Comparison of ENCODE assay signal across 35 mouse cellular contexts in the genomic region with DNA sequence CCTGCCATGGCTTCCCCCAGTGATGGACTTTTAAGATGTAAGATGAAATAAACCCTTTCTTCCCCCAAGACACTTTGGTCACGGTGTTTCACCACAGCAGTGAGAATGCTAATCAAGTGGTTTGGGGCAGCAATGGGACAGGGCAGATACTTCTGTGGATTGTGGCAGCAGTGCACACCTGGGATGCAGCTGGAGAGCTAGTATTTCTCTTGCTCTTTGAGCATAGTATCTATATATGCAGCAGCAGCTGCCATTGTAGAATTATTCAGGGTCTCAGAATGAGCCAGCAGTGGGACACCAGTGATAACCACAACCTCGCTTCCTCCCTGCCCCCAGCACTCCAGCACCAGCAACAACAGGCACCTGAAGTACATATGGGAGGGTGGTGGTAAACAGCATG.
"Had no signal": no experiment of that assay in that cellular context is flagged by ENCODE, and none has a peak within 500 bp of the region (broad histone marks: within the 10 kb centered on the region; RNA-seq: fewer than 3 reads in every experiment).

No protein-coding gene starts in this region.

- H3K9me3 ChIP-seq: heart, embryonic 12.5 days; heart, embryonic 13.5 days; heart, embryonic 15.5 days; hindbrain, embryonic 10.5 days; hindbrain, embryonic 12.5 days; hindbrain, embryonic 13.5 days; hindbrain, embryonic 15.5 days; intestine, embryonic 15.5 days; kidney, embryonic 15.5 days had no signal

- ATAC-seq: hindbrain, embryonic 16.5 days; hindbrain, postnatal 0 days; inflammation-experienced regulatory T-cells, adult 6 months; intestine, embryonic 15.5 days; intestine, embryonic 16.5 days; intestine, postnatal 0 days had no signal

- H3K4me3 ChIP-seq: heart, embryonic 10.5 days; heart, embryonic 12.5 days; heart, embryonic 13.5 days; heart, embryonic 15.5 days; hindbrain, embryonic 10.5 days; hindbrain, embryonic 12.5 days; hindbrain, embryonic 13.5 days; hindbrain, embryonic 15.5 days; intestine, embryonic 15.5 days; kidney, embryonic 15.5 days; layer of hippocampus, adult 2 months; left cerebral cortex, adult 2 months had no signal

- H3K4me1 ChIP-seq: heart, embryonic 10.5 days; heart, embryonic 12.5 days; heart, embryonic 15.5 days; hindbrain, embryonic 10.5 days; hindbrain, embryonic 12.5 days; hindbrain, embryonic 13.5 days; hindbrain, embryonic 15.5 days; intestine, embryonic 15.5 days; kidney, embryonic 15.5 days had no signal

- DNase-seq: heart, postnatal 10 days; heart, postnatal 14 days; heart, postnatal 36 days; heart, postnatal 4 days; kidney, adult 11 months; kidney, adult 18-20 months; kidney, adult 2 months; kidney, adult 8-10 months; kidney, adult 9 months; kidney, postnatal 10 days; kidney, postnatal 25 days; kidney, postnatal 36 days; kidney, postnatal 4 days; layer of hippocampus, adult 9-11 months; layer of hippocampus, postnatal 36 days had no signal

- H3K36me3 ChIP-seq: heart, embryonic 10.5 days; heart, embryonic 12.5 days; heart, embryonic 13.5 days; heart, embryonic 15.5 days; hindbrain, embryonic 10.5 days; hindbrain, embryonic 12.5 days; hindbrain, embryonic 13.5 days; hindbrain, embryonic 15.5 days; intestine, embryonic 15.5 days; kidney, embryonic 15.5 days had no signal

- H3K9ac ChIP-seq: heart, embryonic 12.5 days; heart, embryonic 13.5 days; heart, embryonic 15.5 days; hindbrain, embryonic 12.5 days; hindbrain, embryonic 13.5 days; hindbrain, embryonic 14.5 days; hindbrain, embryonic 15.5 days; intestine, embryonic 15.5 days; kidney, embryonic 15.5 days had no signal

- H3K27ac ChIP-seq: heart, embryonic 10.5 days; heart, embryonic 13.5 days; heart, embryonic 15.5 days; hindbrain, embryonic 10.5 days; hindbrain, embryonic 12.5 days; hindbrain, embryonic 13.5 days; hindbrain, embryonic 14.5 days; hindbrain, embryonic 15.5 days; hindbrain, postnatal 0 days; intestine, embryonic 15.5 days; kidney, embryonic 15.5 days; kidney, postnatal 0 days; layer of hippocampus, adult 2 months; left cerebral cortex, adult 2 months had no signal

- H3K27me3 ChIP-seq: heart, embryonic 12.5 days; heart, embryonic 13.5 days; heart, embryonic 15.5 days; hindbrain, embryonic 12.5 days; hindbrain, embryonic 13.5 days; hindbrain, embryonic 15.5 days; intestine, embryonic 15.5 days; kidney, embryonic 15.5 days had no signal

- H3K4me2 ChIP-seq: heart, embryonic 11.5 days; heart, embryonic 12.5 days; heart, embryonic 13.5 days; heart, embryonic 15.5 days; hindbrain, embryonic 12.5 days; hindbrain, embryonic 13.5 days; hindbrain, embryonic 14.5 days; hindbrain, embryonic 15.5 days; intestine, embryonic 15.5 days; kidney, embryonic 15.5 days had no signal
